Mouse (Mus musculus): ENCODE data around the gene Adamts10.
A peak's percentile ranks its signal among the peaks of the same experiment; 100 is the strongest.

Gene Adamts10

GRCm38 (mm10) chr17:33523918-33524755, at the start of gene Adamts10:
TSS of gene Adamts10 (plus strand) at chr17:33524204.
- DNase-seq (ENCODE audit: low spot score): peak; percentile 77

- DNase-seq (ENCODE audit: low spot score): no peak
Measured at GRCm38 (mm10) chr17:33484020-33484419, 40.0 kb upstream of the Adamts10 start.

- DNase-seq (ENCODE audit: low spot score): no peak
Measured at GRCm38 (mm10) chr17:33487211-33487610, 36.8 kb upstream of the Adamts10 start.

GRCm38 (mm10) chr17:33487652-33488051, 36.4 kb upstream of the Adamts10 start:
- DNase-seq (ENCODE audit: low spot score): no peak

- DNase-seq (ENCODE audit: low spot score): no peak
Measured at GRCm38 (mm10) chr17:33491371-33491770, 32.6 kb upstream of the Adamts10 start.

GRCm38 (mm10) chr17:33493065-33493464, 30.9 kb upstream of the Adamts10 start:
- DNase-seq (ENCODE audit: low spot score): no peak

GRCm38 (mm10) chr17:33494586-33494985, 29.4 kb upstream of the Adamts10 start:
- DNase-seq (ENCODE audit: low spot score): no peak

GRCm38 (mm10) chr17:33498918-33499317, 25.1 kb upstream of the Adamts10 start:
- no peak for DNase-seq (ENCODE audit: low spot score)

- no peak for DNase-seq (ENCODE audit: low spot score)
Measured at GRCm38 (mm10) chr17:33508386-33508785, 15.6 kb upstream of the Adamts10 start.

GRCm38 (mm10) chr17:33510172-33510571, 13.8 kb upstream of the Adamts10 start:
- no peak for DNase-seq (ENCODE audit: low spot score)

- DNase-seq (ENCODE audit: low spot score): no peak
Measured at GRCm38 (mm10) chr17:33512441-33513415, 11.3 kb upstream of the Adamts10 start.

GRCm38 (mm10) chr17:33513874-33514273, 10.1 kb upstream of the Adamts10 start:
- DNase-seq (ENCODE audit: low spot score): no peak

- no peak for DNase-seq (ENCODE audit: low spot score)
Measured at GRCm38 (mm10) chr17:33520366-33520765, 3.6 kb upstream of the Adamts10 start.

- DNase-seq (ENCODE audit: low spot score): no peak
Measured at GRCm38 (mm10) chr17:33523431-33523917, 530 bp upstream of the Adamts10 start.

- DNase-seq (ENCODE audit: low spot score): no peak
Measured at GRCm38 (mm10) chr17:33524806-33525373, 886 bp downstream of the Adamts10 start.

- DNase-seq (ENCODE audit: low spot score): no peak
Measured at GRCm38 (mm10) chr17:33526506-33526905, 2.5 kb downstream of the Adamts10 start.

- peak; percentile 29 for DNase-seq (ENCODE audit: low spot score)
Measured at GRCm38 (mm10) chr17:33539106-33539675, 15.2 kb downstream of the Adamts10 start.

- no peak for DNase-seq (ENCODE audit: low spot score)
Measured at GRCm38 (mm10) chr17:33539878-33540277, 15.9 kb downstream of the Adamts10 start.

- no peak for DNase-seq (ENCODE audit: low spot score)
Measured at GRCm38 (mm10) chr17:33549212-33549611, 25.2 kb downstream of the Adamts10 start.

- DNase-seq (ENCODE audit: low spot score): no peak
Measured at GRCm38 (mm10) chr17:33550388-33550787, 26.4 kb downstream of the Adamts10 start.

- DNase-seq (ENCODE audit: low spot score): no peak
Measured at GRCm38 (mm10) chr17:33552113-33552512, 28.1 kb downstream of the Adamts10 start.

- peak; percentile 24 for DNase-seq (ENCODE audit: low spot score)
Measured at GRCm38 (mm10) chr17:33552964-33553363, 29.0 kb downstream of the Adamts10 start.
